Mouse (Mus musculus): Measurements from ENCODE around the gene Cntnap5b.
"Not testable (repeated sequence)": the region's sequence is repeated elsewhere in the genome, so short reads cannot be mapped to it uniquely, and the experiment has no call there.

Gene Cntnap5b

GRCm38 (mm10) chr1:99772614-99773013, at the start of gene Cntnap5b:
Cntnap5b (plus strand) TSS chr1:99772765.
- no peak for DNase-seq

DNA sequence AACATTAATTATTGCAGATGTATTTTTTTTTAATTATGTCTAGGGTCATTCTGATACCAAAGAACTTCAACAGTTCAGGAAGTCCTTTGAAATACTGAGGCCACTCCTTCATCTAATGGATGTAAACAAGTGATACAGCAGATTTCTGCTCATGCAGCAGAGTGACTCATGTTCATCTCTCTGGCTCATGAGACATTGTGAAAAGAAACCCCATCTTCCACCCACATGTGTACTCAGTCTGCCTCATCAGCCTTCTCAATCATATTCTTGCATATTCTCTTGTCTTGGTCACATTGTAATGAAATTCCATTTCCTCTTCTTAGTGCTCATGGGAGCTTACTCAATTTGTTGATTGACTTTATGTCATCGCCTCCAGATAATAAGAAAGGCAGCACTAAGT, 12.6 kb upstream of the Cntnap5b start:
- DNase-seq: no peak

DNA sequence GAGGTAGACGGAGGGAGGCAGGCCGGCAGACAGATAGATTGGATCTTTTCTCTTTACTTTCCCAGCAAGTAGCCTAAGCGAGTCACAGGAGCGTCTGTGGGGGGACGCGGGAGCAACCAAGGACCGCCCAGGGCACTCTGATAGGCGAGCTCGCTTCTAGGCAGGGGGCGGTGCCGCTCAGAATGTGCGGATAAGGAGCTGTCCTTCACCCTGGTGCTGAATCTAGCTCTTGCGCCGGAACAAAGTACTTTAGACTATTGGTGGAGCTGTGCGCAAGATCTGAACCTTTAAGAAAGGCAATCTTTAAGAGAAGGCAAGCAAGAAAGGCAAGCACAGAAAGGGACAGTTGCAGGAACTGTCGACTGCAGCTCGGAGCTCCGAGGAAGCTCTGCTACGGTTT, 382 bp upstream of the Cntnap5b start:
- peak; percentile 34 to 46 for DNase-seq

DNA sequence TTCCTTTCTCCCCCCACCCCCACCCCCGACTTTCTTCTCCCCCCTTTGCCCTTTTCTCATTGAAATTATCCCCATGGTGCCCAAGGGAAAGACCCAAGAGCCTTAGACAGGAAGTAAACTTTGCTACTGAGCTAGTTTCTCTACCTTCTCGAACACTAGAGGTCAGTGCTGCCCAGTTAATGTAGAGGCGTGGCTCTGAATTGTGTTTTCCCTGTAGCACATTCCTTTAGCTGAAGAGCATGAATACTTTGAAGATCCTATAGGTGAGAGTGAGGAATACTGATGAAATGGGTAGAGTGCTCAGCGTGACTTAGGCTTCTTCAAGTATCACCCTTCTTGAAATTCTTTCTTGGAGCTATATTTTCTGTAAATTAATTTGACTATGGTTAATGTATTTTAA, 1.6 kb downstream of the Cntnap5b start:
- DNase-seq: no peak

GRCm38 (mm10) chr1:99813334-99814110, 41.0 kb downstream of the Cntnap5b start:
- DNase-seq: no peak

- no peak for DNase-seq
Measured at GRCm38 (mm10) chr1:99872344-99872743, 99.8 kb downstream of the Cntnap5b start.

DNA sequence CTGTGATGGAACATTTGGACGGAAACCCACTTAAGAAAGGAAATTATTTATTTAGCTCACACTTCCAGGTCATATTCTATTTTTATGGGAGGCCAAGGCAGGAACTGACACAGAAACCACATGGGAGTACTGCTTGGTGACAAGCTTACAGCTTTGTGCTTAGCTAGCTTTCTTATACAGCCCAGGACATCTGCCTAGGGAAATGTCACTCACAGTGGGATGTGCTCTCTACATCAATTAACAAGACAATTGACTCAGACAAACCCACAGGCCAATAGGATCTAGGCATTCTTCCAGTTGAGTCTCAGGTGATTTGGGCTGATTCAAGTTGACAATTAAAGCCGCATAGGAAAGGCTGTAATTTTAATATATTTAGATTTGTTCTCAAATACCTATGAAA, 135.2 kb downstream of the Cntnap5b start:
- no peak for DNase-seq

DNA sequence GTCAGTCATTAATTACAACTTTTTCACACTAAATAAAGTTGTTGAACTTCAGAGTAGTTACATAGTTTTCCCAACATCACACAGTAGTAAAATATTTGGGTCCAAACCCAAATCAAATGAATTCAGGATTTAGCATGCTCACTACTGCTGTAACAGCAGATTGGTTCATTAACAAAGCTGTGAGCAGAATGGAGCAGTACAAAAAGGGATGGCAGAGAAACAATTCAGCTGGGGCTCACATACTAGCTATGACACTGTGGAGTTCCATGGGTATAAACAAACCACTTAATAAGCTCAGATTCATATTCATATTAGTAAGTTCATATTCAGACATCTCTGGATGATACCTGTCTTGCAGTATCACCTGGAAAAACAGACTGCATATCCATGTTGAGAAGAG, 170.9 kb downstream of the Cntnap5b start:
- DNase-seq: no peak

DNA sequence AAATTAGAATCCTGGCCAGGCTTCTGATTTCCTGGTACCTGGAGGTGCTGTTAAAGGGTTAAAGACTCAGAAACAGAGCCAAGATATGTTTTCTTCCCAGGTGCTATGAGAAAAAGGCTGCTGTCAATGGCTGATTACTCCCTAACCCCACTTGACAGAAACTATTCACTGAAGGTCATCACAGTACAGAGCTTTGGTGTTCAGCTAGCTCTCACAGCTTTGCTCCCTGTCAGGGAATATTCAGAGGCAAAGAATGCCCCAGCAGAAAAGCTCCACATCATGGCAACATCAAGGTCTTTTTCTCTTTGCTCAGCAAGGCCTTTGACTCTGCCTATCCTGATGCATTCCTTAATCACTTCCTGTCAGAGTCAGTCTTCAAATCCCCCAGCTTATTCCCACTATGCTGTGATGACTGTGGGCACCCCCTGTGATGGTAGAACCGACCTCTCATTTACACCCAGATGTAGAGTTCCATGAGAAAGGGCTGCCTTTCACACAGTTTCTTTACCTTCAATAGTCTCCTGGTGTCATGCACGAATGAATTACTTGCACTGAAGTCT, 186.9 kb downstream of the Cntnap5b start:
- no peak for DNase-seq

DNA sequence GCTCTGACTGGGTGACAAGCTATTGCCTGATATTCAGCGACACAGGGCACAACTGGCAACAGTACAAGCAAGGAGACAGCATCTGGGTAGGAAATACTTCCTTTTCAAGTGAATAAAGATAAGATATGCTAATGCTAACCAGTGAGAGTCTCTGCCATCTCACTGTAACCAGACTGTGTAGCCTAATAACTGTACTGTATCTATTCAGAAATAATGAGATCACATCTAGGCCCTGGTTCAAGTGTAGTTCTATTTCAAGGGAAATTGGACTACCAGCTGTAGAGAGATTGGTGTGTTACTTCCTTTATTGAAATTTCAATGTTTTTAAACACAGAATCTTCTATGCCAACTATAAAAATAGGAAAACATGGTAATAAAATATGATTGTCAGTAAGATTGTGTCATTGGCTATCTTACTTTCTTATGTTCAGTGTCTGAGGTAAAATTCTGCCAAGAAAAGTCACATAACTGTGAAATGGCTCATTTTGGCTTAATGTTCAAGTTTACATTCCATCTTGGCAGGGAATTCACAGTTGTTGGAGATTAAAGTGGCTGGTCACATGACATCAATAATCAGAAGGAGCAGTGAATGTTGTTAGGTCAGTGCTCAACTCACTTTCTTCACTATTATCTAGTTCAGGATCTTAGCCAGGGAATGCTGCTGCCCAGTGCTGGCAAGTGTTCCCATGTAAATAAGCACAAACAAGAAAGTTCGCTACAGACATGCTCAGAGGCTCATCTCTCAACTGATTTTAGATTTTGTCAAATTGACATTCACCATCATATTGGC, 194.9 kb downstream of the Cntnap5b start:
- no peak for DNase-seq

- DNase-seq: no peak
Measured at GRCm38 (mm10) chr1:99970184-99971086, 197.9 kb downstream of the Cntnap5b start.

DNA sequence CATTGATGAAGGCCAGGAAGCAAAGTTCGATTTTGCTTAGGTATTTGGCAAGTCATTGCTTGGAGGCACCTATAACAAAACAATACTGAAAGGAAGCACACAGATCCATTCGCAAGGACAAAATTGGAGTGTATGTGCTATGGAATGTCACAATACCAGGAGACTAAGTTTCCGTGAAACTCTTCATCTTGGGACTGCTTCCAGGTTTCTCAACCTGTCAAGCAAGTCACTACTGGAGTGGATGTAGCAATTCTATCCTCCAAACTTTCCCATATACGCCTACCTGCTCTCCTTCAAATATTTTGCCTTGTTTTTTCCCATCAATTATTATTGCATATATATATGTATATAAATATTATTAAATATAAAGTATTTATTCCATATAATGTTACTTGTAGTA, 228.7 kb downstream of the Cntnap5b start:
- DNase-seq: not testable (repeated sequence)

DNA sequence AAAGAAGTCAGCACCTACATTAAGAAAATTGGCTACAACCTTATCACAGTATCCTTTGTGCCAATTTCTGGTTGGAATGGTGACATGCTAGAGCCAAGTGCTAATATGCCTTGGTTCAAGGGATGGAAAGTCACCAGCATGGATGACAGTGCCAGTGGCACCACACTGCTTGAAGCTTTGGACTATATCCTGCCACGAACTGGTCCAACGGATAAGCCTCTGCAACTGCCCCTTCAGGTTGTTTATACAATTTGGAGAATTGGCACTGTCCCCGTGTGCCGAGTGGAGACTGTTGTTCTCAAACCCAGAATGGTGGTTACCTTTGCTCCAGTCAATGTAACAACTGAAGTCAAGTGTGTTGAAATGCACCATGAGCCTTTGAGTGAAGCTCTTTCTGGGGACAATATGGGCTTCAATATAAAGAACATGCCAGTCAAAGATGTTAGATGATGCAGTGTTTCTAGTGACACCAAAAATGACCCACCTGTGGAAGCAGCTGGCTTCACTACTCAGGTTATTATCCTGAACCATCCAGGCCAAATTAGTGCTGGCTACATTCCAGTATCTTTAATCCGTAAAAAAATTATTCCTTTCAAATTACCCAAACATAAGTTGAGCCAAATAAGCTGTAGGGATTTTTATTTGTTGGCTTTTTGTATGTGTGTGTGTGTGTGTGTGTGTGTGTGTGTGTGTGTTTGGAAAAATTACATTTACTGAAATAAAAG, 233.6 kb downstream of the Cntnap5b start:
- DNase-seq: no peak

GRCm38 (mm10) chr1:100041808-100042207, 269.2 kb downstream of the Cntnap5b start:
- no peak for DNase-seq

DNA sequence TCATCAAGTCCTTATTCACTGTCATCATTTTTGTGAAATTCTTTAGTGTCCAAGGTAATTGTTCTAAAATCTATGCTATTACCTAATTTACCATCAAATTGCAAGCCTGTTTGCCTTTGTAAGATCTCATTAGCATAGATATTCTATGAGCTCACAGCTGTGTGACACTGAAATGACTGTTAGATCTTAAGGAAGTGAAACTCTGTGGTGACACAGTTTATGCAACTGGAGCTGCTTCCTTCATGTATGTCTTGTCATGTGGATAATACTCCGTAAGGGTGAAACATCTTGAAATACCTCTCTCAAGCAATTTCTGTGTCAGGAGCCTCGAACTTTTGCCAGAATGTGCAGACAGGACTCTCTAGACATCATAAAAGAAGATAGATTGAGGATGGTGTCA, 307.2 kb downstream of the Cntnap5b start:
- no peak for DNase-seq

GRCm38 (mm10) chr1:100100516-100100915, 328.0 kb downstream of the Cntnap5b start:
- no peak for DNase-seq

DNA sequence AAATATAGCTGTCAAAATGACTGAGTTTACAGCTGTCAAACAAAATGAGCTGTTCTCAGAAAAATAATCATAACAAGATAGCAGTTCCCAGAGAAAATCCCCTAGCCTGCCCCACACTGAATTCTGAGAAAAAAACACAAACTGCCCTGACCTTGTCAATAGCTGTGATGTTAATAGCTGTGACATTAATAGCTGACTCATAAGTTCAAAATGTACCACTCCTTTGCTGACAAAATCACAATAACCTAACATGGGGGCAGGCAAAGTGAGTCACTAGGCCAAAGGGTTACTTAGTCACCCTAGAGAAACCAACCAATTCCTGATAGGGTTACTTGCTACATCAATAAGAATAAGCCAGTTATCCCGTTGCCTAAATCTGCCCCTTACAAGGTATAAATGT, 328.5 kb downstream of the Cntnap5b start:
- DNase-seq: no peak

DNA sequence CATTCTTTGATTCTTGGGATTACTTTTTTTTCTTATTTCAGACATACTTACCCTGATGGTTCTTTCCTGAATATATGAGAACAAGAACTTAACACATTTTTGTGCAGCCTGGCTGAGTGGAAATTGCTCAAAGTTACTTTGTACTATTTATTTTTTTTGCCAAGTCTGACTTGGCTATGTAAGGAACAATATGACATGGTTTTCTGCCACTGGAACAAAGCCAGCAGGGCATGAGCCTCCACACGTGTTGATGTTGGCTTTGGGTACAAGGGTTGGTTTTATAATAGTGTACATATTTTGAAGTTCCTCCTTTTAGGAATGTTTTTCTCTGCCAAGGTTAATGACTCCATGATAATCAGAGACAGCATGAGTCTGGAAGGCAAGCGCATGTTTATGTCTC, 331.8 kb downstream of the Cntnap5b start:
- no peak for DNase-seq

GRCm38 (mm10) chr1:100122410-100122935, 349.9 kb downstream of the Cntnap5b start:
- no peak for DNase-seq

DNA sequence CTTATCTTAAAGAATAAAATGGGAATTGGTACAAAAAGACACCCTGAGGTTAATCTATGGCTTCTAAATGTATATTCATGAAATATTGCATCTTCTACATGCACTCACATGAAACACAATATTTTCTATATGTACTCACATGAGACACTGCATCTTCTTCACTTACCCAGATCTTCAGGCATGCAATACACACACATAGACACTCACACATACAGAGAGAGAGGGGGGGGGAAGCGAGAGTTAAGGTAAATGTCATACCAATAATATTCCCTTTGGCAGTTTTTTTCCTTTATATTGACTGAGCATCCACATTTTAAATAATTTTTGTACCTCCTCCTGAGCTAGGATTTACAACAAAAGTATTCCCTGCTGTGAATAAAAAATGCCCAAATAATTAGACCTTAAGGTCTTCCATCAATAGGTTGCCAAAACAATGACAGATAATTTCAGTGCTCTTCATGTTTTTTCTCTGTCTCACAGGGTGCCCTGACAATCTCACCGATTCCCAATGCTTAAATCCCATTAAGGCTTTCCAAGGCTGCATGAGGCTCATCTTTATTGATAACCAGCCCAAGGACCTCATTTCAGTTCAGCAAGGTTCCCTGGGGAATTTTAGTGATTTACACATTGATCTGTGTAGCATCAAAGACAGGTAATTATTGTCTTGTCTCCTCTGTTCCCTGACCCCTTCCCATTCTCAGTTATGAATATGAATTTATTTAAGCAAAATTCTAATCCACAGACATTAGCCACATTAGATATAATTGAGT, 391.2 kb downstream of the Cntnap5b start:
- DNase-seq: no peak

DNA sequence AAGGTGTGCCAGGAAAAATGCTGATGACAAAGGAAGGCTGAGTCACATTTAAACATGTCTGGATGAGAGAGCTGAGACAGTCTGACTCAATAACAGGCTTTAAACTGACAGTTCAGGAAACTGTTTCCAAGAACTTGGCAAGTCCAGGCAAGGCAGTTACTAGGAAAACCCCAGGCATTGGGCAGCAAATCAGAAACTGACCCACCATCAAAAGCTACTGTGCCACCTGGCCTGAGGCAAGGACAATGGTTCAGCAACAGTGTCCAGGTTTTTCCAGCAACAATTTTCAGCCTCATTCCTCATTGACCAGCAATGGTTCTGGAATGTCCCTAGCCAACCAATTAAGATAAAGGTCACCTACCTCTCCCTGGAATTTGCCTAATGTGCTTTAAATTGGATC, 399.0 kb downstream of the Cntnap5b start:
- DNase-seq: no peak

Data from kidney, postnatal 25 days (tissue).